Mouse (Mus musculus): ENCODE data around the gene Gpr35.
A peak's percentile ranks its signal among the peaks of the same experiment; 100 is the strongest.

The Gpr35 gene

GRCm38 (mm10) chr1:92981056-92981845 is 30.6 kb downstream of the Gpr35 start:
- no peak for DNase-seq (ENCODE audit: low read depth, low spot score)

GRCm38 (mm10) chr1:92982931-92983605 is 32.4 kb downstream of the Gpr35 start:
- no peak for DNase-seq (ENCODE audit: low read depth, low spot score)

GRCm38 (mm10) chr1:92984999-92985398 is 34.3 kb downstream of the Gpr35 start:
- DNase-seq (ENCODE audit: low read depth, low spot score): no peak

- no peak for DNase-seq (ENCODE audit: low read depth, low spot score)
Observed at GRCm38 (mm10) chr1:92988894-92989293, 38.2 kb downstream of the Gpr35 start.

GRCm38 (mm10) chr1:92989891-92990290 is 39.2 kb downstream of the Gpr35 start:
- no peak for DNase-seq (ENCODE audit: low read depth, low spot score)

- DNase-seq (ENCODE audit: low read depth, low spot score): no peak
Observed at GRCm38 (mm10) chr1:92992214-92992855, 41.7 kb downstream of the Gpr35 start.

- no peak for DNase-seq (ENCODE audit: low read depth, low spot score)
Observed at GRCm38 (mm10) chr1:92992880-92993279, 42.2 kb downstream of the Gpr35 start.

GRCm38 (mm10) chr1:93006061-93006460 is 55.4 kb downstream of the Gpr35 start, which contains the start of gene Aqp12:
Aqp12 (plus strand) TSS chr1:93006334.
- no peak for DNase-seq (ENCODE audit: low read depth, low spot score)

- DNase-seq (ENCODE audit: low read depth, low spot score): no peak
Observed at GRCm38 (mm10) chr1:93009196-93009595, 58.5 kb downstream of the Gpr35 start.

- peak; percentile 21 for DNase-seq (ENCODE audit: low read depth, low spot score)
Observed at GRCm38 (mm10) chr1:93010731-93011130, 60.1 kb downstream of the Gpr35 start.

GRCm38 (mm10) chr1:93012103-93012585 is 61.5 kb downstream of the Gpr35 start:
- DNase-seq (ENCODE audit: low read depth, low spot score): no peak

GRCm38 (mm10) chr1:93013367-93013766 is 62.7 kb downstream of the Gpr35 start:
- DNase-seq (ENCODE audit: low read depth, low spot score): no peak

- DNase-seq (ENCODE audit: low read depth, low spot score): peak; percentile 75
Observed at GRCm38 (mm10) chr1:93014460-93014859, 63.8 kb downstream of the Gpr35 start.

- no peak for DNase-seq (ENCODE audit: low read depth, low spot score)
Observed at GRCm38 (mm10) chr1:93015136-93015535, 64.5 kb downstream of the Gpr35 start.

GRCm38 (mm10) chr1:93018716-93019115 is 68.1 kb downstream of the Gpr35 start:
- DNase-seq (ENCODE audit: low read depth, low spot score): no peak

- no peak for DNase-seq (ENCODE audit: low read depth, low spot score)
Observed at GRCm38 (mm10) chr1:93020602-93021001, 69.9 kb downstream of the Gpr35 start.

- no peak for DNase-seq (ENCODE audit: low read depth, low spot score)
Observed at GRCm38 (mm10) chr1:93026600-93026999, 75.9 kb downstream of the Gpr35 start.

GRCm38 (mm10) chr1:93029387-93029786 is 78.7 kb downstream of the Gpr35 start:
- no peak for DNase-seq (ENCODE audit: low read depth, low spot score)

- DNase-seq (ENCODE audit: low read depth, low spot score): no peak
Observed at GRCm38 (mm10) chr1:93030060-93030459, 79.4 kb downstream of the Gpr35 start.

GRCm38 (mm10) chr1:93031199-93031598 is 80.5 kb downstream of the Gpr35 start:
- DNase-seq (ENCODE audit: low read depth, low spot score): no peak

GRCm38 (mm10) chr1:93033989-93034388 is 83.3 kb downstream of the Gpr35 start:
- DNase-seq (ENCODE audit: low read depth, low spot score): no peak

GRCm38 (mm10) chr1:93035981-93036380 is 85.3 kb downstream of the Gpr35 start:
- DNase-seq (ENCODE audit: low read depth, low spot score): no peak

Measured in ZHBTc4 (cell line).